Mouse (Mus musculus) liver, embryonic 14.5 days (tissue): ENCODE results near the gene Lrrn4. TPM values are rescaled to one million over a fixed set of nuclear protein-coding genes. Genes with fewer than 3 reads are reported as not detected.

ENCODE experiments used
- ATAC-seq: fragments of 200-750 bp; cut with Nextera tagmentation; 2 replicates; pipeline ENCODE4 v1.8.0; 2017; ENCODE audit warnings: moderate number of reproducible peaks, mild to moderate bottlenecking, moderate library complexity; ENCODE audit not compliant: insufficient read depth
- DNase-seq, 3 experiments: peaks; one replicate each; pipeline ENCODE4 v3.0.0-alpha.2; 2012 to 2013; ENCODE audit warnings: low read depth in 3 of 3, low spot score in 3 of 3
- H3K27ac ChIP-seq: fragments of 300-500 bp; sonication (generic); 2 replicates; pipeline ENCODE4 v1.5.1; 2014; ENCODE audit warnings: moderate library complexity, mild to moderate bottlenecking, control low read depth, inconsistent platforms
- H3K27me3 ChIP-seq: fragments of 300-500 bp; sonication (generic); 2 replicates; pipeline ENCODE4 v1.6.1; 2014; ENCODE audit warnings: mild to moderate bottlenecking, low read length, moderate library complexity; ENCODE audit not compliant: control insufficient read depth, insufficient read depth
- H3K36me3 ChIP-seq: fragments of 300-500 bp; sonication (generic); replicated peaks from 2 replicates; pipeline ENCODE4 v1.6.1; 2014; ENCODE audit warnings: low read depth; ENCODE audit not compliant: control insufficient read depth, insufficient read depth
- H3K4me1 ChIP-seq, 2 experiments: fragments of 200-500 bp in 1 of 2; fragments of 300-500 bp in 1 of 2; sonication (generic) in 1 of 2; replicated peaks; 2 replicates each; pipeline ENCODE4 v1.6.1; 2012 to 2014; ENCODE audit warnings: antibody characterized with exemption in 1 of 2, inconsistent platforms in 1 of 2, low read length in 1 of 2; ENCODE audit not compliant: control insufficient read depth in 2 of 2, insufficient read depth in 2 of 2
- H3K4me2 ChIP-seq: fragments of 300-500 bp; sonication (generic); 2 replicates; pipeline ENCODE4 v1.6.1; 2014; ENCODE audit warnings: low read depth, mild to moderate bottlenecking, control low read depth, moderate library complexity
- H3K4me3 ChIP-seq, 2 experiments: fragments of 200-500 bp in 1 of 2; fragments of 300-500 bp in 1 of 2; sonication (generic) in 1 of 2; 2 replicates each; pipeline ENCODE4 v1.5.1; 2012 to 2014; ENCODE audit warnings: low read depth in 2 of 2, low read length in 2 of 2, mild to moderate bottlenecking in 2 of 2, control low read depth in 1 of 2, inconsistent platforms in 1 of 2, moderate library complexity in 1 of 2; ENCODE audit not compliant: insufficient read depth in 1 of 2
- H3K9ac ChIP-seq: fragments of 300-500 bp; sonication (generic); replicated peaks from 2 replicates; pipeline ENCODE4 v1.6.1; 2014; ENCODE audit warnings: mild to moderate bottlenecking, control low read depth, moderate library complexity
- H3K9me3 ChIP-seq: fragments of 300-500 bp; sonication (generic); 2 replicates; pipeline ENCODE4 v1.6.1; 2016; ENCODE audit warnings: low read length, mixed read lengths; ENCODE audit not compliant: control insufficient read depth
- CTCF ChIP-seq: IDR thresholded peaks from 2 replicates; pipeline ENCODE4 v1.5.1; 2016; ENCODE audit warnings: antibody characterized with exemption, low read depth, control low read depth
- EP300 ChIP-seq: IDR thresholded peaks from 2 replicates; pipeline ENCODE4 v1.6.1; 2016; ENCODE audit warnings: antibody characterized with exemption, low read depth
- WGBS: fragments of 180-500 bp; shearing (Covaris S2); extraction: QIAGEN DNeasy Blood & Tissue Kit; methylation state at CpG from one replicate; pipeline ENCODE4 v1.1.7; 2014; ENCODE audit not compliant: insufficient replicate concordance; 5-methylcytosine and 5-hydroxymethylcytosine counted together
- polyA plus RNA-seq, 2 experiments: library from polyadenylated mRNA; depleted of rRNA in 1 of 2; stranded (reverse) in 1 of 2; unstranded in 1 of 2; fragments of >200 nt; fragmentation: Nextera tagmentation in 1 of 2; extraction: Ambion mirVana in 1 of 2; gene quantifications; 2 replicates each; pipeline versions ENCODE4 v1.2.1 to v1.2.3; 2012 to 2014

Lrrn4 gene
- polyA plus RNA-seq, 2 experiments, result 0.36 to 0.67 TPM

DNA sequence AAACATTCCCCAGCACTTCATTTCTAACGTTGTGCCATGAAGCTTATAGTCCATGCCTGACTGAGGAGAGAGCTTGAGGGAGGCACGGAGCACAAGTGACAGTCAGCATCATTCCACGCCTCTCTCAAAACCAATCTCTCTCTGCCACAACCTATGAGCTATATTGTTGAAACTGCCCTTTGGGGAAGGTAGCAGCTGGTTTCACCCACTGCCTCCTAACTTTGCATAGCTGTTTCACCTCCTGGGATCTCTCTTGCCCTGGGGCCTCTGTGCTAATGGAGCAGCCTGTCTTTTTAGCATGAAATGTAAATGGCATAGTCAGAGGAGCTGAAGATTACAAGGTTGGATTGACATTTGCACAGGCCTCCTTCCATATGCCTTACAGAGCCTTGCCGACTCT is 21.4 kb upstream of the Lrrn4 start:
- no peak overlapping the region for H3K4me2 ChIP-seq
- 54% methylated on average over 4 of the region's 4 CpGs for WGBS
- H3K36me3 ChIP-seq, result no peaks in the 10 kb centered on the region
- H3K4me1 ChIP-seq, result no peaks in the 10 kb centered on the region
- no peak overlapping the region for H3K9ac ChIP-seq
- H3K27ac ChIP-seq, result no peak overlapping the region
- no peak for TF ChIP-seq EP300
- no peak for TF ChIP-seq CTCF
- DNase-seq (no peak), ATAC-seq (no peak)
- H3K9me3 ChIP-seq, result no peaks in the 10 kb centered on the region
- no peaks in the 10 kb centered on the region; the same call in 1 of the 2 replicates for H3K27me3 ChIP-seq
- no peak overlapping the region for H3K4me3 ChIP-seq

DNA sequence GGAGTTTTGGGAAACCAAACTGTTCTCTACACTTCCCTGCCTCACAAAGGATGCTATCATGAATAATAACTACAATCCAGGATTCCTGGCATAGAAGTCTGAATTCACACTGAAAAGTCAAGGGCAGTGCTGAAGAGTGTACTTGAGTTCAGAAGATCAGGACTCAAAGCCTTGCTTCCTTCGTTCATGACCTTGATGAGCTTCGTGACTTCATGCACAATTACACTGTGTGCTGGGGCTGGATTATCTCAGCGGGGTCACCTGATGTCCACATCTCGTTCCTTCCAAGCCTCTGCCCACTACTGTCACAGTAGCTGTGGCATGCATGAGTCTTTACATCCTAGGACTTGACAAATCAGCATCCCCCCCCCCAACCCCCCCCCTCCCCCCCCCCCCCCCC is 20.9 kb upstream of the Lrrn4 start:
- no peaks in the 10 kb centered on the region; the same call in 1 of the 2 replicates for H3K27me3 ChIP-seq
- no peak for DNase-seq
- H3K4me1 ChIP-seq, result no peaks in the 10 kb centered on the region
- H3K36me3 ChIP-seq, result no peaks in the 10 kb centered on the region
- ATAC-seq, result no peak
- no peak for TF ChIP-seq EP300
- TF ChIP-seq CTCF, result no peak
- no peaks in the 10 kb centered on the region for H3K9me3 ChIP-seq
- H3K27ac ChIP-seq, result no peak overlapping the region
- H3K9ac ChIP-seq, result no peak overlapping the region
- no peak overlapping the region for H3K4me3 ChIP-seq
- no peak overlapping the region for H3K4me2 ChIP-seq
- 55% methylated on average over 4 of the region's 4 CpGs for WGBS

DNA sequence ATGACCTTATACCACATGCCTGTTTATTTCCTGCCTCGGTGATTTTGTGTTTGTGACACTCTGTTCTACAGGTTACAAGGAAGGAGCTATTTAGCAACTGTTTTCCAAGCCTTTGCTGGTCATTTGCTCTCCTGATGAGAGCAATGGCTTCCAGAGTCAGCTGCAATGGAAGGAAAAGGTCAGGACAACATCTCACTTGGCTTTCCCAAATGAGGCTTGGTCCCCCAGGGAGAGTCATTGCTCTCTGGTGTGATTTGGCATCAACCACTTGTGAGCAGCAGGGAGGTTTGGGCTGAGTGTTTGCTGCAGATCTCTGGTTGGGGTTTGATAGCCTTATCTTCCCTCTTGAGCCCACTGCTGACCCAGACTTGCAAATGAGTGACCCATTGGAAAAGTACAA is 19.9 kb upstream of the Lrrn4 start:
- no peak overlapping the region for H3K4me3 ChIP-seq
- H3K27ac ChIP-seq, result no peak overlapping the region
- TF ChIP-seq EP300, result no peak
- TF ChIP-seq CTCF, result no peak
- H3K4me1 ChIP-seq, result no peaks in the 10 kb centered on the region
- WGBS, result 41% methylated on average over 1 of the region's 1 CpGs
- no peaks in the 10 kb centered on the region; the same call in 1 of the 2 replicates for H3K27me3 ChIP-seq
- ATAC-seq (no peak), DNase-seq (no peak)
- H3K36me3 ChIP-seq, result no peaks in the 10 kb centered on the region
- H3K9ac ChIP-seq, result no peak overlapping the region
- no peaks in the 10 kb centered on the region for H3K9me3 ChIP-seq
- no peak overlapping the region for H3K4me2 ChIP-seq

DNA sequence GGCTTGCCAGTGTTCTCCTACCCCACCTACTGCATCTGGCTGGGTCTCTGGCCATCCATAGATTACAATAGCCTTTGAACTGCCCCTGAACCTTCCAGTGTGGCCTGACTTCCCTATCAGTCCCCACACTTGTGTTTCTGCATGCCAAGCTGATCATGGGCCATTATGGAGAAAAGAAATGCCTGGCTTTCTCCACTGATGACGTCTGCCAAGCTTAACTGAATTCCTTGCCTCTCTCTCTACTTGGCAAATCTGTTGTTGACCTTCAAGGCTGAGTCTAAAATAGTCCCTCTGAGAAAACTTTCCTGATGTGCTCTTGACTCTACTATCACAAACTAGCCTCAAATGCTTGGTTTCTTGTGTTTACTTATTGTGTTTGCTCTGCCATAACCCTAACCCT is 17.5 kb upstream of the Lrrn4 start:
- no peak for TF ChIP-seq EP300
- TF ChIP-seq CTCF, result no peak
- H3K9me3 ChIP-seq, result no peaks in the 10 kb centered on the region
- ATAC-seq (no peak), DNase-seq (no peak)
- H3K4me2 ChIP-seq, result no peak overlapping the region
- WGBS, result 31% methylated on average over 1 of the region's 1 CpGs
- no peaks in the 10 kb centered on the region for H3K4me1 ChIP-seq
- H3K4me3 ChIP-seq, result no peak overlapping the region
- no peak overlapping the region for H3K9ac ChIP-seq
- H3K36me3 ChIP-seq, result no peaks in the 10 kb centered on the region
- H3K27me3 ChIP-seq, result no peaks in the 10 kb centered on the region; the same call in 1 of the 2 replicates
- no peak overlapping the region for H3K27ac ChIP-seq

DNA sequence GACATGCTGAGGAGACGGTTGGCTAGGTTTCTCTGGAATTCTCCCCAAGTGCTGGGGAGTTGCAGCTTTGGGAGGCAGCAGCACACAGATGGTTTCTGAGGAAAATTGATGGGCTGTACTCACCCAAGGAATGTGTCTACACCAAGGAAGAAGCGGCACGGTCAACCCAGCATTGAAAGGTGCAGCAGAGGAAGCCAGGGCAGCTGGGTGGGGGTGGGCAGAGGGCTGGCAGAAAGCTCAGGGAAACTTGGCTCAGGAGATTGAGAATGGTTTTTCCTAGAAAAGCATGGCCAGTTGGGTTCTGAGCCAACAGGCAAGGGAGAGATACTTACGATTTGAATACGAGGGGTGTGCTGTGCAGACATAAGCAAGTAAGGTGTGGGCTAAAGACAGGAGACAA is 13.1 kb upstream of the Lrrn4 start:
- Histone ChIP-seq H3K27ac (no peak overlapping the region), H3K4me1 (no peaks in the 10 kb centered on the region), H3K4me2 (no peak overlapping the region), H3K36me3 (no peaks in the 10 kb centered on the region), H3K9me3 (no peaks in the 10 kb centered on the region), H3K9ac (no peak overlapping the region), H3K27me3 (no peaks in the 10 kb centered on the region), H3K4me3 (no peak overlapping the region)
- no peak for DNase-seq
- ATAC-seq, result no peak
- WGBS, result 69% methylated on average over 5 of the region's 5 CpGs
- TF ChIP-seq CTCF, result no peak
- TF ChIP-seq EP300, result no peak

DNA sequence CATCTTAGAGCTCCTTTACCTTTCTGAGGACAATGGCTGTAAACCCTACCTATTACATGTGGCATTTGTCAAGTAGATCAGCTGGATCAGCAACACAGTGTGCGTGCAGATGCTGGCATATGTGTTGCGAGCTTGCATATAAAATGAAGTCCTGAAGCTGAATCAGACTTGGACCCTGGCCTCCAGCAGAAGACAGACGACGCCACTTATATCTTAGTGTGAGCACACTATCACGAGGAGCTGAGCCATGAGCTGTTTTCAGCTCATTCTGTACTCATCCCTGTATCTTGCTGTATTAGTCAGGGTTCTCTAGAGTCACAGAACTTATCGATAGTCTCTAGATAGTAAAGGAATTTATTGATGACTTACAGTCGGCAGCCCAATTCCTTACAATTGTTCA is 4.6 kb upstream of the Lrrn4 start:
- TF ChIP-seq CTCF, result no peak
- TF ChIP-seq EP300, result no peak
- no peaks in the 10 kb centered on the region for H3K9me3 ChIP-seq
- no peak for ATAC-seq
- H3K4me3 ChIP-seq, result no peak overlapping the region
- H3K4me1 ChIP-seq, result no peaks in the 10 kb centered on the region
- no peak for DNase-seq
- no peak overlapping the region for H3K4me2 ChIP-seq
- H3K27me3 ChIP-seq, result peaks cover 5% of the 10 kb centered on the region; the same call in 1 of the 2 replicates
- no peak overlapping the region for H3K9ac ChIP-seq
- WGBS, result 71% methylated on average over 7 of the region's 7 CpGs
- H3K36me3 ChIP-seq, result no peaks in the 10 kb centered on the region
- H3K27ac ChIP-seq, result no peak overlapping the region
